Mouse (Mus musculus): ENCODE measurements around the gene Skint9. TPM values are rescaled to one million over a fixed set of nuclear protein-coding genes. Genes with fewer than 3 reads are reported as not detected.

Skint9 gene
- not detected in 2 replicates for polyA plus RNA-seq (2012; ENCODE audit: low replicate concordance)

GRCm38 (mm10) chr4:112433885-112434284 is at the start of gene Skint9:
TSS of gene Skint9 (minus strand) at chr4:112433985.

Other genes starting within 250 kb of the Skint9 start
- gene Skint3, start 201.7 kb downstream of the Skint9 start, polyA plus RNA-seq (2012; ENCODE audit: low replicate concordance): not detected in 2 replicates
- not detected in 2 replicates for gene Skint2, start 123.2 kb upstream of the Skint9 start, polyA plus RNA-seq (2012; ENCODE audit: low replicate concordance)

Data from leukemia stem cell, adult 10-12 weeks (primary cell).